Mouse (Mus musculus) brain, adult 2 months (tissue): ENCODE results near the gene Hnrnpc.
"Not testable (repeated sequence)": the region's sequence is repeated elsewhere in the genome, so short reads cannot be mapped to it uniquely, and the experiment has no call there.

Experiments used
- DNase-seq: peaks from one replicate; pipeline ENCODE4 v3.0.0; 2011; ENCODE audit warnings: low read depth, low spot score

Hnrnpc gene

DNA sequence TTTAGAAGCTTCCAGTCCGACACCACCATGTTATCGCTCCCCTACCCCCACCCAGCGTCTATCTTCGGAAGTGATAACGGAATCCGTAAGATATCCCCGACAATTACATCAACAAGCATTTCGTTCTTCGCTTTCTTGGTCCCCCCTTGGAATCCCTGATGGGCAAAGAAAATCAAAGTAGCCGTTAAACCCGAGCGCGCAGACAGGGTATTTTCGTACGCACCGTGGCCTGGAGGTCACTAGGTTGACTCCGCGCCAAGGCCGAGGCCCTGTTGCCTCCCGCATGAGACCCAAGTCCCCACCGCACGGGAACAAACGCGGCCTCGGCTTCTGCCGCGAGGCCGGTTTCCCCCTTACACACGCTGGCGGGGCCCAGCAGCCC, 363 bp downstream of the Hnrnpc start:
- peak; percentile 49 for DNase-seq

DNA sequence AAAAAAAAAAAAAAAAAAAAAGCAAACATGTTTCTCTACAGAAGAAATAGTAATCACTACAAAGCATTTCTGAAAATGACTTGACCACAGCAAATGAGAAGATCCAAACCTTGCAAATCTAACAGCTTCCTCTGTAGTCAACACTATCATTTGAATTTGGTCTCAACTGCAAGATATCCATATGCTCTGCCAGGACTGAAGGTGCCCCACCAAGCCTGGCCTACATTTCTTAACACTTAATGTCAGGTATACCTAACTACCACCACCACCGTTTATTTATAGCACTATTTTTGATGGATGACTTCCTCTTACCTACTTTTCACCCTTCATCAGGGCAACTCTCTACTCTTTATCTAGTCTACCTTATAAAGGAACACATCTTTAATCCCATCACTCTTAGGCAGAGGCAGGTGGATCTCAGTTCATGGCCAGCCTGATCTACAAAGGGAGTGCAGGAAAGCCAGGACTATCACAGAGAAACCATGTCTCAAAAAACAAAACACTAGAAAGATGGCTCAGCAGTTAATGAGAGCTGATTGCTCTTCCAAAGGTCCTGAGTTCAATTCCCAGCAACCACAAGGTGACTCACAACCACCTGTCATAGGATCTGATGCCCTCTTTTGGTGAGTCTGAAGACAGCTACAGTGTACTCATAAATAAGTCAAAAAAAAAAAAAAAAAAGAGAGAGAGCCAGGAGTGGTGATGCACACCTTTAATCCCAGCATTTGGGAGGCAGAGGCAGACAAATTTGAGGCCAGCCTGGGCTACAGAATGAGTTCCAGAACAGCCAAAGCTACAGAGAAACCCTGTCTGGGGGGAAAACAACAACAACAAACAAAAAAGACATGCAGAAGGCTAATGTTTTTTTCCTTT, 2.3 kb downstream of the Hnrnpc start:
- DNase-seq, result no peak

DNA sequence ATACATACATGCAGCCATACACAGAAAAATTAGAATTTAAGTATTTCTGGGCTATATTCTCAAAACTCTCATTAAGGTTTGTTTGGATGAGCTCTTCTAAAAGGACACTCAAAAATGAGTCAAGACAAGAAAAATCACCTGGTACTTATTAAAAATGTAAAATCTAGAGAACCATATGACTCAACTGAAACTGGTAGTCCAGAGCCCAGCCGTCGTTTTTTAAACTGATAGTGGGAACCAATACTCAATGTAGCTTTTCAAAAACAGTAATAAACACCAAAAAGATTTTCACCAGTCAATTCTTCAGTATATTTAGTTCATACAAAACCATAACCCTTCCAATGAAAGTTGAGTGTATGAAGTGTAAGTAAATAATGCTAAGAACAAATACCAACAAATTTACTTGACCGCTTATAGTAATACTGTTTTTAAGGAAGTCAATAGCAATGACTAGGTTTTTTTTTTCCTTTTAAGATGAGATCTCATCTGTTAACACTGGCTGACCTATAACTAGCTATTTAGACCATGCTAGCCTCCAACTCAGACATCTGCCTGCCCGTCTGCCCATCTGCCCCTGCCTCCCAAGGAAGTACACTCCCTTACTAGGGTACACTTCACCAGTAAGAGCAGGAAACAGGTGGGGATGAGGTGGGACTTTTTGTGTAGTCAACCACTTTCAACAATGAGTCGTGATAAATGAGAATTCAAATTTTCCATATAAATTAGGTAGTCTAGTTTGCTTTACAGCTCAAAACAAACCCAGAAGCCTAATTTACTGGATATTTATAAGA, 3.5 kb downstream of the Hnrnpc start:
- peak; percentile 34 for DNase-seq

DNA sequence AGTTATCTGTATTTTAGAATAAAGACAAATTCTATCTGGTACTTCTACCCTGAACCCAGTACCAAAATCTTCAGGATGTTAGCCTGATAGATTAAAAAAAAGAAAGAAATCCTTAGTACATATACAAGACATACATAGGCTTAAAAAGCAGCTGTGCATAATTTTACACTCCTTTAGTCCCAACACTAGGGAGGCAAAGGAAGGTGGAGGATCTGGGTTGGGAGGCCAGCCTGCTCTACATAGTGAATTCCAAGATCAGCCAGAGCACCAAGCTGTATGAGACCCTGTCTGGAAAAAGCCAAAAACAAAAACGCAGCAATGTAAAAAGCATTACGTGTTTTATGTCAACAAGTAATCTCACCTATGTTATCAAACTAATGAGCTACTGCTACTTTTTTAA, 4.3 kb downstream of the Hnrnpc start:
- no peak for DNase-seq

DNA sequence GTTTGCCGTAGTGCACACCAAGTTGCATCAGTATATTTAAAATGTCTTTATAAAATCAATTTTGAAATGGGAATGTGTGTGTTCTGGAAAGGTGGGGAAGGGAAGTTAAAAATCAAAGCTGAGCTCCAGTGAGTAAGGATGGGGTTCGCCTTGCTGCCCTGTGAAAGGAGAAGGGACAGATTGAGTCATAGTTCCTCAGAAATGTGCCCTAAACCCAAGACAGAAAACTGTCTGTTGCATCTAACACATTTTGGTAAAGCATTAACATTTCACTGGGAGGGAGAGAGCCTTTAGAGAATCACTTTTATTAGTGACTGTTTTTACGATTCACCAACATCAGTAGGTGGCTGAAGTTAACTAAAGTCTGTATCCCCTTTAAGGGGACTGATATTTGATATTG, 5.4 kb downstream of the Hnrnpc start:
- not testable (repeated sequence) for DNase-seq

DNA sequence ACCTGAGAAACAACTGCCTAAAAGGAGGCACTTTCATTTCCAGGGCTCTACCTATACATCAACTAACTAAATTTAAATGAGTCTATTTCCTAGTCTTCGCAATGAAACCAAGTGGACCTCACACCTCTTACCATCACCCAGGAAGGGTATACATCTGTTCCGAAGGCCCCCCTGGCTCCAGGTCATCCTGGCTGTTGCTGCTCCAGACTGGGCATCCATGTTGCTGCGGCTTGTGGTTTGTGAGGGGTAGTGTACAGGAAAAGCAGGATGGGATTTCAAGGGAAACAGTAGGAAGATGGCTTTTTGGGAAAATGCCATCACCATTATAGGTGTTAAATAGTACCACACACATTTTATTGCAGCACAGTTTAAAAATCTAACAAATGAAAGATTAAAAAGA, 6.6 kb downstream of the Hnrnpc start:
- DNase-seq, result not testable (repeated sequence)

DNA sequence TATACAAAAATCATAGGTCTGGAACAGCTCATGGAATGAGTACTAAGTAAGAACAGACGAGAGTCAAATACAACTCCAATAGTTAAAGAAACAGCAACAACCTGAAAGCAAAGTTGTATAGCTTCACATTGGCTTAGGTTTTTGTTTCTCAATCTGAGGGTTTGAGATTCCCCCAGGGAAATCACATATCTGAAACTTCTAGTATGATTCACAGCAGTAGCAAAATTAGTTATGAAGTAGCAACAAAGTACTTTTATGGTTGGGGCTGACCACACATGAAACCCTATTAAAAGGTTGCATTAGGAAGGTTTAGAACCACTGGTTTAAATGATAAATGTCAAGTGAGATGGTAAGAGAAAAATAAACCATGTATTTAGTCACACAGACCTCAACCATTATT, 9.3 kb downstream of the Hnrnpc start:
- DNase-seq, result no peak

DNA sequence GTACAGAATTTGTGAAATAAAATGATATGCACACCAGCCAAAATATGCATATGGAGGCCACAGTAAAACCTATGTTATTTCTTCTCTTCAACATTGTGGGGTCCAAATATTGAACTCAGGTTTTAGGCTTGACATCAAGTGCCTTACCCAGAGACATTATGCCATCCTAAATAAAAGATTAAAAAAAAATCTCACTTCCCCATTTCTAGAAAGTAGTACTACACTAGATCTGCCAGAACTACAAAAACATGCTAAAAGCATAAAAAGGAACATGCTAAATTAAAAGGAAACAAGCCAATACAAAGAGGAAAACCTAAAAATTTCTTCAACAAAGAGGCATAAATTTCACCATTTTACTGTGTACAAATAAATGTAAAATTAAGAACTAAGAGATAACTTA, 20.7 kb downstream of the Hnrnpc start:
- DNase-seq, result no peak

DNA sequence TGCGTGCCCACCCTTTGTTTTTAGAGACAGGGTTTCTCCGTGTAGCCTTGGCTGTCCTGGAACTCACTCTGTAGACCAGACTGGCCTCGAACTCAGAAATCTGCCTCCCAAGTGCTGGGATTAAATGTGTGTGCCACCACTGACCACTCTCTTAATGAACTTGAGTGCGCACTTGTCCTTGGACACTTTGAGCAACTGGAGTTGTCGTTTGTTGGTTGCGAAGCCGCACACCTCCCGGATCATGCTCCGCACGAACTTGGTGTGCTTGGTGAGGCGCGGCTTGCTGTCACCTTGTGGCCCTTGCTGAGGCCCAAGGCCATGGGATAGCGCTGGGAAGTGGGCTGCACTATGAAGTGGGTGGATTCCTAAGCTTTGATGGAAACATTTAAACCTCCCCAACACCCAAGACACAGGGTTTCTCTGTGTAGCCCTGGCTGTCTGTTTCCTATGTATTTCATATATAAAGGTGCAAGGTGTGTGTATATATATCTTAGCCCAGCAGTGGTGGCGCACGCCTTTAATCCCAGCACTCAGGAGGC, 32.2 kb downstream of the Hnrnpc start:
- no peak for DNase-seq

DNA sequence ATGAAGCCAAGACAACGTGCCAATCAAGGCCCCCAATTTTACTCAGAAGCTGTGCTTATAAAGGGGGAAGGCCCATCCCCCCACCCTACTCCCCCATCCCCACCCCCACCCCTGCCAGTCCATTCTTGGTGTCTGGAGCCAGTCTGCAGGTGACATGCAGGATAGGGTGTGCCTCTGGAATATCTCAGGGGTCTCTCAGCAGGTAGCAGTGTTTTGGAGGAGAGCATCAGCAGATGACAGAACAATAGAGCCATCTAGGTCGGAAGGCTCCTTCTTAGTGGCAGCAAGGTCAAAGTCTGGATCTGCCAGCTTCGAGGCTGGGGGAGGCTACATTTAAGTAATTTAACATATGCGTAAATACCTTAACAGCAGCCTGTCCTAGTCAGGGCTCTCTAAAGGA, 37.7 kb downstream of the Hnrnpc start:
- DNase-seq, result no peak

DNA sequence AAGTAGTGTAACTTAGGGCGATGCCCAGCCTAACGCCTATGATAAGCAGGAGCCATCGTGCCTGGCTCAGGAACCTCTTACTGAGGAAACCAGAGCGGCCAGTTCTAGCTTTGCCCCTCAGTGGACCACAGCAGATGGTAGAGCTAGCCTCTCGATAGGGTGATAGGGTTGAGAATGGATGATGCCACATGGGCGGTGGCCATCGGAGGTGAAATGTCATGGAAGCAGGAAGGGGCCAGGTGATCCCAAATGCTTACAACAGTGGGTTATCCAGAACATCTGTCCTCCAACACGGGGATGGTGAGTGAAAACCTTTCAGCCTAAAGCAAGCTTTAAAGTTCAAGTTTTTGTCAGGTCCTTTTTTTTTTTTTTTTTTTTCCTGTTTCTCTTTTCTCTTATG, 42.0 kb downstream of the Hnrnpc start:
- no peak for DNase-seq

DNA sequence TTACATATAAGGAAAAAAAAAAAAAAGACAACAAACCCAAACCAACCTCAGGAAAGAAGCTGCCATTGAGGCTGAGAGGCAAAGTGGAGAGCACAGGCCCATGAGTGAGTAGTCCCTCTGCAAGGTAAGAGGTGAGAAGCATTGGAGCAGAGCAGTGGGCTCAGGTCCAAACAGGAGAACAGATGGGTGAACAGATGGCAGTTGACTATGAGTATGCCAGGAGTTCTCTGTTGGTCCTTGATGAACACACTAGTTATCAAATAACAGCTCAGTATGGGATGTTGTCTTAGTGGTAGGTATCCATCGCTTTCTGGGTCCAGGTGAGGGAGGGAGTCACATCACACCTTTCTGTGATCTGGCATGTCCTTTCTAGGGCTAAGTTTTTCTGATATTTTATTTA, 43.0 kb downstream of the Hnrnpc start:
- peak; percentile 98 for DNase-seq

DNA sequence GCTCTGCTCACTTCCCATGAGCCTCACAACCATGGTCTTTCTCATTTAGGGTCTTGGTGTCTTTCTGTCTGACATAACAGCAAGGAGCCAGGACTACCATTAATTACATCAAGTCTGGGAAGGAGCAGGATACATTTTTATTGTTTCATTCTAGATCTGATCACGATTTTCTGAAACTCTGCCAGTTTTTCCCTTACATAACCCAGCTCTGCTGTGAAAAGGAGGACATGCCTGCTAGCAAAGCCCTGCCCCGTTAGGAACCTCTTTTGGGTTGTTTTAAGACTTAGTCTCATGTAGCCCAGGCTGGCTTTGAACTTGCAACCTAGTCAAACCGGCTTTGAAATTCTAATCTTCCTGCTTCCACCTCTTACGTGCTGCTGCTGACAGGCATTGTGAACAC, 43.8 kb downstream of the Hnrnpc start:
- DNase-seq, result peak; percentile 89

DNA sequence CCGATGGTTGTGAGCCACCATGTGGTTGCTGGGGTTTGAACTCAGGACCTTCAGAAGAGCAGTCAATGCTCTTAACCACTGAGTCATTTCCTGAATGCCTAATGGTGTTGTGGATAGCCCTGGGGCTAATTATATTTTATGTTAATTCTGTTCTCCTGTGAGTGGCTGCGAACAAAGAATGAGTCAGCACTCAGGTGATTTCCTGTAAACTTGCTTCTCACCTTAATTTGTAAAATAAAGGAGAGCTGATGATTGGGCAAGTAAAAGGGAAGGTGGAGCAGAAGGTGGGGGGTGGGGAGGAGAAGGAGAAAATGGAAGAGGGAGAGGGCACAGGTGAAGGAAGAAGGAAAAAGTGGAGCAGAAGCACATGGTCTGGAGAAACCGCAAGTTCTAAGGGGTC, 51.1 kb downstream of the Hnrnpc start:
- DNase-seq, result not testable (repeated sequence)

DNA sequence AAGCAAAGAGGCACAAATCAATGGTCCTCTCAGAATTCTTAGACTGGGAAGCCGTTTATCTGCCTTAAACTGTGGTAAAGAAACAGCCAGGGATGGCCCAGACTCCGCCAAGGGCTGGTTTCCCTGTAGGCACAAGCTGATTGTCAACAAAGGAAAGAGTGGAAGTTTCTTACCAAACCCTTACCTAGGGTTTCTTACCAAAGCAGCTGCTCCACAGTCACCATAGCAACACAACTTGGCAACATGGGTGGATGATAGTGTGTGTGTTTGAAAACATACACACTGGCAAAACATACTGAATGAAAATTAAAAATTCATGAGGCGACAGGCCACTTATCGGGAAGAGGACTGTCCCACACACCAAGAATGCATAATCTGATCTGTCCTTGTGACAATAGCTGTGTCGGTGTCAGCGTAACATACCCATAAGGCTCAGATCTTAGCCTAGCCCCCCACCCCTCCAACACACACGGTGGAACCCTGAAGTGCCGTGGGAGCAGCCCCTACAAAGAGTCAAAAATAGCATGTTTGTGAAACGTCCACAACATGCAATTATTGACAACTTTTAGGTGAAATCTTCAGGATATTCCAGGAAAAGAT, 57.8 kb downstream of the Hnrnpc start:
- peak; percentile 54 for DNase-seq

DNA sequence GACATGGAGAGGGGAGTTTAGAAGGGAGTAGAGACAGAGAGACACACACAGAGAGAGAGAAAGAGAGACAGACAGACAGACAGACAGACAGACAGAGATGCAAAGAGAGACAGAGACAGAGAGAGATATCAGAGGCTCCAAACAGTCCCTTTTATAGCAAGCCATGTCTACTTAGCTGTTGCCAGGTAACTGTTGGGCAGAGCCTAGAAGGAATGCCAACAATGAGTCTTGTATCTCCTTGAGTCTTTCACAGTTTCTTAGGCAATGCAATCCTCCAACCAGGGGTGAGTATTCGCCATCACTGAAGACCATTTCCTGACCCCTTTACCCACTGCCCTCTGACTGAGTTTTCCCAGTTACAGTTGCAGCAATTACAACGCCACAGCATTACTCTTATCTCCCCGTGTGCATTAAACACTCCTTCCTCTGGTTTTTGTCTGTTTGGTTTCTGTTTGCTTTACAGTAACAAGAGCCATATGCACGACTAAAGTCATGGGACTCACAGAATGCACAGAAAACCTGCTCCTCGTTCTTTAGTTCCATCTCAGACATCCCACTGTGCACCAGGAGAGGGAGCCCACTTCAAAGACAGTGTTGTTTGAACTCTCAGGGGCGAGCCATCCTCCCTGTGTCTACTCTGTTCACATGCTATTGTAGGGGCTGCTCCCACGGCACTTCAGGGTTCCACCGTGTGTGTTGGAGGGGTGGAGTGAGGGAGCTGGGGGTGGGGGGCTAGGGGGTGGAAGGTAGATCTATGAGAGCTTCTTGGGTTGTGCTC, 58.7 kb downstream of the Hnrnpc start:
- peak; percentile 79 for DNase-seq

DNA sequence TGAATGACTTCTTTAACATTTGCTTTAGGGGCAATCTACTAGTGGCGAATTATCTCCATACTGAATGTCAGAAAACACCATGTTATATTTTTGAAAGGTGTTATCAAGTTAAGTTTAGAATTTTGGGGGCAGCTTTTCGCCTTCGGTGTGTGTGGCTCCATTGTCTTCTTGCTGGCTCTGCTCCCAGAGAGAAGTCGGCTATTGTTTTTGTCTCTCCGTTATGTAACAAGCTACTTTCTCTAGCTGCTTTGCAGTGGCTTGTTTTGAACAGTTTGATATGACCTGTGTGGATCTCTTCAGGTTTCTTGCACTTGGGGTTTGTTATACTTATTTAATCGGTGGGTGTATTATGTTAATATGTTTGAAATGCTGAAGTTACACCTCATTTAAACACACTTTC, 60.4 kb downstream of the Hnrnpc start:
- DNase-seq, result peak; percentile 69

DNA sequence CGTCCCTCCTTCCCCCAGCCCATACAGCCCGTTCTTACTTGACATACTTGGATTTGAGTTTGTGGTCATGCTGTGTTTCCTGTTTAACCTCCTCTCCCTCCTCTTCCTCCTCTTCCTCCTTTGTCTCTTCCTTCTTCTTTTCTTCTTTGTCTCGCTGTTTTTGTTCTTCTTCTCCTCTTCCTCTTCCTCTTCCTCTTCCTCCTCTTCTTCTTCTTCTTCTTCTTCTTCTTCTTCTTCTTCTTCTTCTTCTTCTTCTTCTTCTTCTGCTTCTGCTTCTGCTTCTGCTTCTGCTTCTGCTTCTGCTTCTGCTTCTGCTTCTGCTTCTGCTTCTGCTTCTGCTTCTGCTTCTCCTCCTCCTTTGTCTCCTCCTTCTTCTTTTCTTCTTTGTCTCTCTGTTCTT, 61.5 kb downstream of the Hnrnpc start, which contains the start of gene Olfr221:
Olfr221 (minus strand) TSS at position 101 of the 400 bp plus-strand sequence.
- DNase-seq, result not testable (repeated sequence)

DNA sequence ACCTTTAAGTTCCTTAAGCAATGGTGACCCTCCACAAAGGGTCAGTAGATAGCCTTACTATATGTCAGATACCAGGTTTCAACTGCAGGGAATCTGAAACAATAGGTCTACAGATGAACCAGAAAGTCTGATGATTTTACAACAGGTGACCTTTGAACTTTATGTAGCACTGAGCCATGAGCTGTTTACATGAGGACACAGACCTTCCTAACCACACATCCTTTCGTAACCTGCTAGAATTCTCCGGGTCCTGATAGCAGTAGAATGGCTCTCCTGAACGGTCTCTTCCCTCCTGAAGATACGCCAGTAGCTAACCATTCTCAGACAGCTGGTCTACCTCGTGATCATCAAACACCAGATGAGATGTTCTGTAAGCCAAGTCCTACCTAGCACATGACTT, 64.5 kb downstream of the Hnrnpc start:
- DNase-seq, result no peak

DNA sequence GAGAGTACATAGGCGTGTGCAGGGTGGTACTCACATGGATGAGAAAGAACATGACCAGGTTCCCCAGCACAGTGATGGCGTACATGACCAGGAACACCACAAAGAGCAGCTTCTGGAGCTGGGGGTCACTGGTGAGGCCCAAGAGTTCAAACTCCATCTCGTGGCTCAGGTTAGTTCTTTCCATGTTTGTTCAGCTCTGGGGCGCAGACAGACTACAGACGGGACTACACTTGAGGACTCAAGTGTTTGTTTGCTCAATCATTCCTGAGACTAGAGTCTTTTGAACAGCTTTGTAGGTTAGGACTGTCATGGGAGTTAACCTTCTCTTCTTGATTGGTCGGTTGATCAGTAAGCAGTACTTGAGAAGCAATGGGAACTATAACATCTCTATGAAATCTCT, 67.9 kb downstream of the Hnrnpc start:
- no peak for DNase-seq

DNA sequence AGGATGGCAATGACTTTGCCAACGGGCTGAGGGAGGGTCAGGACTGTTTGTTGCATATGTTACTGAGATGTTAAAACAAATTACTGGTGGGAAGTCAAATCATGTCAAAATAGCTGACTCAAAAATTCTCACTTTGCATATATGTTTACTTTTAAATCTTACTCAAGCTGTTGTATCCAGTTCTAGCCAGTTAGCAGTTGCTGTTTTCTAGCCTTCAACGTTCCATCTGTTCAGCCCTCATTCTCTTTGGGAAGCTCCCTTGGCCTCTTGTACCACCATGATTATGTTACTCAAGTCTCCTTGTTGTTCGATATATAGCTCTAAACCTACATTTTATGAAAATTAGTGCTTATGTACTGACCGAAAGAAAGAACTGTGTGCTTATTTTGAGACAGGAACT, 77.5 kb downstream of the Hnrnpc start:
- DNase-seq, result no peak
